Mouse (Mus musculus) heart, embryonic 16.5 days (tissue): Measurements from ENCODE around the gene Hipk1. TPM values are rescaled to one million over a fixed set of nuclear protein-coding genes. Genes with fewer than 3 reads are reported as not detected.
"Not testable (repeated sequence)": the region's sequence is repeated elsewhere in the genome, so short reads cannot be mapped to it uniquely, and the experiment has no call there.

ENCODE experiments used
- ATAC-seq: fragments of 200-750 bp; cut with Nextera tagmentation; replicated peaks from 2 replicates; pipeline ENCODE4 v1.8.0; 2017; ENCODE audit warnings: moderate number of reproducible peaks; ENCODE audit not compliant: insufficient read depth, low FRiP score; ENCODE audit errors: extremely low read depth
- H3K27ac ChIP-seq: fragments of 300-500 bp; sonication (generic); 2 replicates; pipeline ENCODE4 v1.5.1; 2014; ENCODE audit warnings: mild to moderate bottlenecking, low read length, control low read depth, moderate library complexity
- H3K27me3 ChIP-seq: fragments of 300-500 bp; sonication (generic); 2 replicates; pipeline ENCODE4 v1.6.1; 2014; ENCODE audit warnings: low read length, mixed read lengths; ENCODE audit not compliant: control insufficient read depth, insufficient read depth
- H3K36me3 ChIP-seq: fragments of 300-500 bp; sonication (generic); 2 replicates; pipeline ENCODE4 v1.6.1; 2014; ENCODE audit not compliant: control insufficient read depth, insufficient read depth
- H3K4me1 ChIP-seq: fragments of 300-500 bp; sonication (generic); 2 replicates; pipeline ENCODE4 v1.6.1; 2014; ENCODE audit warnings: low read length, mixed read lengths; ENCODE audit not compliant: control insufficient read depth, insufficient read depth
- H3K4me2 ChIP-seq: fragments of 300-500 bp; sonication (generic); 2 replicates; pipeline ENCODE4 v1.6.1; 2014; ENCODE audit warnings: low read depth, mild to moderate bottlenecking, control low read depth, low read length
- H3K4me3 ChIP-seq: fragments of 300-500 bp; sonication (generic); 2 replicates; pipeline ENCODE4 v1.5.1; 2014; ENCODE audit warnings: mild to moderate bottlenecking, control low read depth, low read length
- H3K9ac ChIP-seq: fragments of 300-500 bp; sonication (generic); 2 replicates; pipeline ENCODE4 v1.6.1; 2014; ENCODE audit warnings: low read length, control low read depth
- H3K9me3 ChIP-seq: fragments of 300-500 bp; sonication (generic); replicated peaks from 2 replicates; pipeline ENCODE4 v1.6.1; 2016; ENCODE audit warnings: low read length; ENCODE audit not compliant: control insufficient read depth
- WGBS: fragments of 180-500 bp; shearing (Covaris S2); extraction: QIAGEN DNeasy Blood & Tissue Kit; methylation state at CpG from one replicate; pipeline ENCODE4 v1.1.7; 2014; 5-methylcytosine and 5-hydroxymethylcytosine counted together
- polyA plus RNA-seq: library from polyadenylated mRNA; unstranded; fragments of >200 nt; fragmentation: Nextera tagmentation; extraction: Ambion mirVana; gene quantifications from 2 replicates; pipeline ENCODE4 v1.2.1, GENCODE M21; 2015

Gene Hipk1
- polyA plus RNA-seq, 1 experiment from 2014 or later = 11.6 TPM

- peak overlapping the region; percentile 41 for H3K9ac ChIP-seq
- no peaks in the 10 kb centered on the region for H3K27me3 ChIP-seq
- 36% methylated on average over 10 of the region's 10 CpGs for WGBS
- H3K36me3 ChIP-seq = peaks cover 14% of the 10 kb centered on the region
- peak; percentile 95 for ATAC-seq
- no peaks in the 10 kb centered on the region for H3K9me3 ChIP-seq
- H3K27ac ChIP-seq = peak overlapping the region; percentile 93
- no peak overlapping the region for H3K4me3 ChIP-seq
- peaks cover 12% of the 10 kb centered on the region for H3K4me1 ChIP-seq
- peak overlapping the region; percentile 3 for H3K4me2 ChIP-seq
Observed at GRCm38 (mm10) chr3:103801631-103802531, 10.5 kb upstream of the Hipk1 start.

DNA sequence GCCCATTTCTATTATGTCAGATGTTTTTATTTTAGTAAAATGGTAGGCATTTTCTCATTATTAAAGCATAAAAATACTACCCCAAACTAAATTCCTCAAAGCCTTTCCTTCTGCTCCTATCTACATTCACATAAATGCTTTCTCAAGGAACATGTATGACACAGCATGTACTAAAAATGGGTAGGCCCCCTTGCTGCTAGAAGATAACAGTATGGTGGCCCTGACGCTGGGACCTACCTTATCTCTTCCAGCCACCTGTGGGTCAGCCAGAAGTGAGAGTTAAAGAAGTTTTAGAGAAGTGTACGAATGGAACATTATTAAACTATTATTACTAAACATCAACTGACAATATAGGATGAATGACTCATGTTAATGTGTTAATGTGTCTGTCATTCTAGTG lies 8.1 kb upstream of the Hipk1 start:
- H3K27ac ChIP-seq = no peak overlapping the region
- WGBS = 40% methylated on average over 2 of the region's 2 CpGs
- no peaks in the 10 kb centered on the region for H3K27me3 ChIP-seq
- no peak overlapping the region for H3K9ac ChIP-seq
- peaks cover 7% of the 10 kb centered on the region; the same call in 1 of the 2 replicates for H3K36me3 ChIP-seq
- ATAC-seq = no peak
- peaks cover 12% of the 10 kb centered on the region for H3K4me1 ChIP-seq
- H3K4me2 ChIP-seq = no peak overlapping the region
- H3K9me3 ChIP-seq = no peaks in the 10 kb centered on the region
- H3K4me3 ChIP-seq = no peak overlapping the region

DNA sequence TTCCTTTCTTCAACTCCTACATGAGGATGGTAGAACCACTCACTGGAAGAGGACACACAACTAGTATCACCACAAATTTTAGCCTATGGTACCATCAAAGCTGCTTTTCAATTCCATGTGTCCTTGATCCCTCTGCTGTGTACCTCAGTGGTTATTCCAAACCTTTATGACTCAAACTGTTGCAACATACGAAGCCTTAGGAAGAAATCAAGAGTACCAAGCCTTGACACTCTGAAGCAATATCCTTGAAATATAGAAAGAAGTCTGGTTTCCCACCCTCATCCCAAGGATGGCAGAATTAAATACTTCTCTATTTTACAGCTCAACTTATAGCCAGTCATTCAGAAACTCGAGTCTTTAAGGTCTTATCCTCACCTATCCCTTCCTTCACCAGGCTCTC lies 5.0 kb upstream of the Hipk1 start:
- Histone ChIP-seq H3K27ac (no peak overlapping the region), H3K27me3 (no peaks in the 10 kb centered on the region), H3K9me3 (no peaks in the 10 kb centered on the region), H3K4me2 (no peak overlapping the region), H3K9ac (no peak overlapping the region), H3K4me1 (peaks cover 5% of the 10 kb centered on the region), H3K4me3 (no peak overlapping the region), H3K36me3 (no peaks in the 10 kb centered on the region)
- 51% methylated on average over 2 of the region's 2 CpGs for WGBS
- no peak for ATAC-seq

DNA sequence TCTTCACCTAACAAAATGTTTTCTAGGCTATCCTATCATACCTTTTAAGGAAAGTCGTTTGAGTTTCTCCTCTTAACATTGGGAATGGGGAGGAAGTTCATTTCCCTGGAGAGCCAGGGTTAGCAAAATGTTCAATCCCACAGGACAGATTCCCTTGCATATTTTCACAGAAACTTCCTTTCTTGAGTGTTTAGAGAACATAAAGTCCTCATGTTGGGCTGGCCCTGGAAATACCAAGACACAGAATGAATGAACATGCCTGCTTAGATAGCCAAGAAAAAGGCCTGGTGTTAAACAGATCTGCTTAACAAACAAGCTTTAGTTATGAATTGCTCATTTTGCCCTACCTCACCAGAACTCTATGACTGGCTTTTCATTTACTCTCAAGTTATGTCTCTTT lies 1.2 kb upstream of the Hipk1 start:
- peaks cover 16% of the 10 kb centered on the region for H3K4me1 ChIP-seq
- H3K36me3 ChIP-seq = no peaks in the 10 kb centered on the region
- WGBS = 56% methylated on average over 1 of the region's 1 CpGs
- no peaks in the 10 kb centered on the region for H3K9me3 ChIP-seq
- no peak overlapping the region for H3K27ac ChIP-seq
- no peak overlapping the region for H3K4me2 ChIP-seq
- no peak overlapping the region for H3K9ac ChIP-seq
- ATAC-seq = no peak
- H3K4me3 ChIP-seq = no peak overlapping the region
- no peaks in the 10 kb centered on the region for H3K27me3 ChIP-seq

DNA sequence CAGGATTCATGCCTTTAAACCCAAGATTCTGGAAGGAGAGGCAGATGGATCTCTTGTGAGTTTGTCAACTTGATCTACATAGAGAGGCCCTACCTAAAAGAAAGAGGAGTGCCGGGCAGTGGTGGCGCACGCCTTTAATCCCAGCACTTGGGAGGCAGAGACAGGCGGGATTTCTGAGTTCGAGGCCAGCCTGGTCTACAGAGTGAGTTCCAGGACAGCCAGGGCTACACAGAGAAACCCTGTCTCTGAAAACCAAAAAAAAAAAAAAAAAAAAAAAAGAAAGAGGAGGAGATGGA lies 696 bp upstream of the Hipk1 start:
- peak overlapping the region; percentile 91; the same call in 1 of the 2 replicates for H3K27ac ChIP-seq
- ATAC-seq, H3K27me3 ChIP-seq, H3K9ac ChIP-seq, H3K9me3 ChIP-seq, H3K4me3 ChIP-seq, H3K36me3 ChIP-seq: not testable (repeated sequence)
- peak overlapping the region; percentile 78 for H3K4me2 ChIP-seq
- H3K4me1 ChIP-seq = peaks cover 20% of the 10 kb centered on the region
- 82% methylated on average over 5 of the region's 5 CpGs for WGBS

DNA sequence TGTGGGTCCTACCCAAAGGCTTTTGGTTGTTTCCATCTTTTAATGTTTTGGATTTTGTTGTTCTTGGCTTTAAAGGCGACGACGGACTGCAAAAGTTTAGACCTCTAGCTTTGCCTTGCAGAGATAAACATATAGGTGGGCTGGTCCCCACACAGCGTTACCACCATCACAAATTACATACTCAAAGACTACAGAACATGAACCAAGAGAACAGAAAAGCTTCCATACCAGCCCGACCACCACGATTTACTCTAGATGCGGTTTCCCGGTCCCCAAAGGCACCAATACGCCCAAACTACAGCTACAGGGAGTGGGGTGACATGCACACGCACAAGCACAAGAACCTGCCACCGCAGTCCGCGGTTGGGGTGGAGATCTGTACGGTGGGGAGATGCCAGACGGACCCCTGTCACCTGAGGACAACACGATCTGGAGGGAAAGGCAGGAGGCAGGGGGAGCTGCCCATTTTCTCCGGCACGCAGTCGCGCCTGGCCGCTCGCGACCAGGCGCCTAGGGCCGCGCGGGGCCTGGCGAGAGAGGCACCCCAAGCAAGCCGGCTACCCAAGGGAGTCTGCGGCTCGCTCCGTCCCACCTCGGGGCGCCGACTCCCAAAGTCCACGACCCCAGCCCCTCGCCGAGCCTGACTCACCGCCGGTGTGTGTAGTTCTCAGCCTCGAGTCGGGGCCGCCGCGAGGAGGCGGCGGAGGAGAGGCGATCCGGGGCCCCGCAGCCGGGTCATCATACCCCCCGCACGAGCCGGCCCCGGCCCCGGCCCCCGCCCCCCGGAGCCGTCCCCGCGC lies 817 bp downstream of the Hipk1 start:
- 0 out of 2 replicates have a peak, but pooled peaks cover 2% of the 10 kb centered on the region for H3K36me3 ChIP-seq
- H3K27ac ChIP-seq = peak overlapping the region; percentile 91
- peak overlapping the region; percentile 89 for H3K4me2 ChIP-seq
- H3K27me3 ChIP-seq = no peaks in the 10 kb centered on the region
- H3K4me3 ChIP-seq = peak overlapping the region; percentile 92
- ATAC-seq = peak; percentile 66
- no peaks in the 10 kb centered on the region for H3K9me3 ChIP-seq
- H3K9ac ChIP-seq = peak overlapping the region; percentile 98
- under 1% methylated on average over 51 of the region's 61 CpGs for WGBS
- peaks cover 20% of the 10 kb centered on the region for H3K4me1 ChIP-seq

DNA sequence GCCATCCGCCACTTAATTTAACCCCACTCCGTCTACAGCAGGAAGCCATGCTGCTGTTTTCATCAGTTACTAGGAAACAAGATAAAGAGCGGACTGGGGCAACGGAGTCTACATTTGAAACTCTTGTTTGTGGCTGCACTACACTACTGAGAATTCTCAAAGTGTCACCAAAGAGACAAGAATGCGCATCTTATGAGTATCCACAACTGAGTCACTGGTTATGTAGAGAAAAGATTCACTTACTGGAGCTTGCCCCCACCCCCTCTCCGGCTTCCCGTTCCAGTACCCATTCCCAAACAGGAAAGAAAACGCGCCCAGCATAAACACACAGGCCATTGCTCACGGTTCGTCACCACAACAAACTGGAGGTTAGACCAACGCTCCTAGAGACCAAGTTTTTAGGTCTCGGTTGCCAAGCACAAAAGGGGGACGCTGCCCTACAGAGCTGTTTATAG lies 1.4 kb downstream of the Hipk1 start:
- peak overlapping the region; percentile 92 for H3K4me3 ChIP-seq
- H3K27me3 ChIP-seq = no peaks in the 10 kb centered on the region
- peak overlapping the region; percentile 98 for H3K9ac ChIP-seq
- H3K36me3 ChIP-seq = 0 out of 2 replicates have a peak, but pooled peaks cover 2% of the 10 kb centered on the region
- peak overlapping the region; percentile 91 for H3K27ac ChIP-seq
- WGBS = under 1% methylated on average over 14 of the region's 14 CpGs
- H3K9me3 ChIP-seq = no peaks in the 10 kb centered on the region
- peak overlapping the region; percentile 89 for H3K4me2 ChIP-seq
- ATAC-seq = no peak
- peaks cover 23% of the 10 kb centered on the region for H3K4me1 ChIP-seq

DNA sequence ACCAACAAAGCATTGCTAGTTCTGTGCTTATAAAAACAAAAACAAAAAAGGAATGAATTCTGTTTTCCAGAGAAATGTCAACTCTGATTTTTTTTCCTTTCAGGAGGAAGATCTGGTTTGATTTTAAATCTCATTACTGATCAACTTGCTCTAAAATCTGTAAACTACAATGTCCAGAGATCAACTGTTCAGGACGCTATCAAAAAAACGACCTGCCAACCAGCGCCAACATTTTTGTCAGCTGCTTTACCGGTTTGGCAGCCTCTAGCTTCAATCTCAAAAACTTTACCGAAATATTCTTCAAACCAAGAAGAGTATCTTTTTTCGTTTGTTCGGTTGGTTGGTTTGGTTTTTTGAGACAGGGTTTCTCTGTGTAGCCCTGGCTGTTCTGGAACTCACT lies 2.3 kb downstream of the Hipk1 start:
- Histone ChIP-seq H3K4me2 (peak overlapping the region; percentile 89), H3K27ac (peak overlapping the region; percentile 55), H3K9ac (no peak overlapping the region), H3K36me3 (0 out of 2 replicates have a peak, but pooled peaks cover 2% of the 10 kb centered on the region), H3K9me3 (no peaks in the 10 kb centered on the region), H3K4me1 (peaks cover 23% of the 10 kb centered on the region), H3K4me3 (peak overlapping the region; percentile 92), H3K27me3 (no peaks in the 10 kb centered on the region)
- 74% methylated on average over 7 of the region's 7 CpGs for WGBS
- ATAC-seq = no peak

GRCm38 (mm10) chr3:103787225-103787624 lies 4.1 kb downstream of the Hipk1 start:
- Histone ChIP-seq H3K9ac (no peak overlapping the region), H3K9me3 (no peaks in the 10 kb centered on the region), H3K36me3 (0 out of 2 replicates have a peak, but pooled peaks cover 2% of the 10 kb centered on the region), H3K4me3 (no peak overlapping the region), H3K4me2 (no peak overlapping the region), H3K4me1 (peaks cover 28% of the 10 kb centered on the region), H3K27me3 (no peaks in the 10 kb centered on the region), H3K27ac (0 out of 2 replicates have a peak overlapping the region, but pooled peaks have one; percentile 5)
- 66% methylated on average over 7 of the region's 7 CpGs for WGBS
- ATAC-seq = no peak
